Mouse (Mus musculus) adrenal gland (tissue): ENCODE data around the gene Nacc1.

Experiments used
- intact Hi-C: fragments of 180-260 bp; cut with DNase I; formaldehyde crosslinking; loops from one replicate; pipeline ENCODE4 v1.15.1; 2025

Nacc1 gene

DNA sequence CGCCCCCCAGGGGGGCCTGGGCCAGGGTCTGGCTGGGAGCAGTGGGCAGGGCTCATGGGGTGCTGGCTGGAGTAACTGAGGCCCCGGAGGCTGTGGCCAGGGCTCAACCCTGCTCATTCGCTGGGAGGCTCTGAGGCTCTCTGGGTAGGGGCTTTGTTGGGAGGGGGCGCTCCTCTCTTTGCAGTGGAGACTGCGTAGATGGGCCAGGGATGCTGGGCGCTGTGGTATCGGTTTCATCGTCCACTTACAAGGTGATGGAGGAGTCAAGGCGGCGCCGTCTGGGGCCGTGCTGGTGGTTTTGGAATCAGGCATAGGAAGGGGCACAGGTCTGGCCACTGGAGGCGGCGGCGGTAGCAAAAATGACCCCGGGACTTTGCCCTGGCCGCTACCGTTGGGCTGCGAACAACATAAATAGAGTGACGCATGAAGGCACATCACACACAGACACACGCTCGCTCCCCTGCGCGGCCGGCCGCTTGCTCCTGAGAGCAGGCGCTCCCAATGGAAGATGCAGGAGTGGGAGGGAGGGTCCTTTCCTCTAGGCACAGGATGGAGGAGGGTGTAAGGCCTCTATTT, 28.3 kb upstream of the Nacc1 start:
- intact Hi-C loops, result no loop called here

GRCm38 (mm10) chr8:84714161-84714560, 26.5 kb upstream of the Nacc1 start:
- intact Hi-C loops, result no loop called here

DNA sequence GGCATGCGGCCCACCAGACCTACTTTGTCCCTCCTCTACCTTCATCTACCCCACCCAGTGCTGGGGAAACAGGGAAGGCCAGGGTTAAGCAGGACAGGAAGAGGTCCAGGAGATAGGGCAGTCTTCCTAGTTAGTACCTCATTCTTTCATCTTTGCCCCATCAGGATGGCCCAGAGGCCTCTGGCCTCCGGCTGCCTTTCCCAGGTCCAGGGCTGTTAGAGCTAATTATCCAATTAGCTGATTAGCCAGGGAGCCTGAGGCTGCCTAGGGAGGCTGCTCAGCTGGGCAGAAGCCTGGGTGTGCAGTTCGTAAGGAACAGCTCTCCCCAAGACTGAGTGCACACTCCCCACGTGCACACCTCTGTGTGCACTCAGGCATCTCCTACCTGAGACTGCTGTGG, 25.7 kb upstream of the Nacc1 start:
- intact Hi-C loops, result no loop called here

DNA sequence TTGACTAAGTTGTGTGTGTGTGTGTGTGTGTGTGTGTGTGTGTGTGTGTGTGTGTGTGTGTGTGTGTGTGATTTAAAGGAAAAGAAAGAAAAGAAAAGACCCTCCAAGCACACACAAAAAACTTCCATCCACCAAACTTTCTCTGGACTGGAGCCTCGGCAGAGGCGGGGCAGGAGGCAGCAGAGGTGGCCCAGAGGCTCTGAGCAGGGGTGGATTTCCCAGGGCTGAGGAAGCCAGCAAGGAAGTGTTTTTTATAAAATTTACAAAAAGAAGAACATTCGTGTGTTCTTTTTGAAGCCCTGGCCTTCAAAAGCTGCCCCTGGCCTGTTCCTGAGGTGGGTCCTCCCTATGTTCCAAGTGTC, 25.1 kb upstream of the Nacc1 start:
- intact Hi-C loops, result no loop called here

- intact Hi-C loops, result no loop called here
Measured at GRCm38 (mm10) chr8:84711933-84712758, 24.5 kb upstream of the Nacc1 start.

GRCm38 (mm10) chr8:84711312-84711711, 23.6 kb upstream of the Nacc1 start:
- intact Hi-C loops, result no loop called here

DNA sequence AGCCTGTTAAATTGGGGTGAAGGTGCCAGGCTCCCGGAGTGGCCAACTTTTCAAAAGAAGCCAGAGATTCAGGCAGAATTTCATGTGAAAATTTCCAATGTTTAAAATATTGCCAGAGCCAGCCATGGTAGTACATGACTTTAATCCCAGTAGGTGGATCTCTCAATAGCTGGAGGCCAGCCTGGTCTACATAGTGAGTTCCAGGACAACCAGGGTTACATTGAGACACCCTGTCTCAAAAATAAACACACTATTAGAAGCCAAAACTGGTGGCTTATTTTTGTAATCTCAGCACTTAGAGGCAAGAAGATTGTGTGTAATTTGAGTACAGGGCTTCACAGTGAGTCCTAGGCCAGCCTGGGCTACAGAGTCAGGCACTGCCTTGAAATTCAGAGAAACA, 22.3 kb upstream of the Nacc1 start:
- intact Hi-C loops, result loop anchor here (2.0 kb wide), 1 partner anchor 101 kb away; no protein-coding TSS in a partner anchor

- intact Hi-C loops, result loop anchor here (2.0 kb wide), 1 partner anchor 102 kb away; no protein-coding TSS in a partner anchor
Measured at GRCm38 (mm10) chr8:84708774-84709475, 21.3 kb upstream of the Nacc1 start.

GRCm38 (mm10) chr8:84708071-84708541, 20.4 kb upstream of the Nacc1 start:
- intact Hi-C loops, result loop anchor here (2.0 kb wide), 1 partner anchor 103 kb away; no protein-coding TSS in a partner anchor

DNA sequence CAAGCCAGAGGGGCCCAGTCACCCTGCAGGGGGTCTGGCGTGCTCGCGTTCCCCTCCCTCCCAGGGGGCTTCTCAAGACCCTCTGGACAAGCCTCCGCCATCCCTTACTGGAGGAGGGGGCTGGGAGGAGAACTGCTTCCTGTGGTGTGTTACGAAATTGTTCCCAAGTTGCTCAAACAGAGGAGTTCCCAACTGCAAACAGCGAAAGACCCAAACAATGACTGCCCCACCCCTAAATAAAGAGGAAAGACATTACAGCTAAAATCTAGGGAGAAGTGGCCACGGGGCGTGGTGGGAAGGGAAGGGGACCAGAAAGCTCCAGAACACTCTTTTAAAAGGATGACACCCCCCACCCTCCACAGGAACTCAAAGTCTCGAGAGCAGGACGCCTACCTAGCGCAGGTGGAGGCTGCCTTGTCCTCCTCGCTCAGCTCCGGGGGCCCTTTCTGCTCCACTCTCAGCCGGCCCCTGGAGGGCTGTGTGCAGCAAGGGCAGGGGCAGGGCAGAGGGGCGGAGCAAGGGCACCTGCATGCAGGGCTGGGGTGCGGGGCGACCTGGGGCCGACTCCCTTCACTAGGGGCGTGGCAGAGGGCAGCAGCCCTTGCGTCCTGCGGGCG, 19.7 kb upstream of the Nacc1 start:
- intact Hi-C loops, result no loop called here

DNA sequence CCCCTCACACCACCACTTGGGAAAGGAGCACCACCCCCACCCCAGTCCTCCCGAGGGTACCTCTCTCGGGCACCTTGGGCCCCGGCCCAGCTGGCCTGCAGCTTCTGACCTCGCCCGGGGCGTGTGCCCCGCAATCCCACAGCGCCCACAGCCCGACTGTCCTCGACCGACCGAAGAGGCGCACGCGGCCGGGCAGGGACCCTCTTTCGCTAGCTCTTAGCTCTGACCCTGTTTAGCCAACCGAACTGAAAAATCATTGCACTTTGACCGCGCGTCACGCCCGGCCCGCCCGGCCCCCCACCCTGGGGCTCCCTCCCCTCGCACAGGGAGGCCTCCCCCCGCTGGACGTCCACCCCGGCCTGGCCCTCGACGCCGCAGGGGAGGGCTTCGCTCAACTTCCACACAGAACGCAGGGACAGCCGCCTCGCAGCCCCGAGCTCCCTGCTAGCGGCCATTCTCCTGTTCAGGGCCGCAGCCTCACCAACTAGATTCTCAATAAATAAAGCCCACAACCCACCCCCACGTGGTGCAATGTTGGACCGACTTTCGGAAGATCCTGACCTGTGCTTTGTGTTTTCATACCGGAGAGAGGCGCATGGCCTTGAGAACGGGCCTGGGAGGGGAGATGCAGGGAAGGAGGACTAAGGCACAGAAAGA, 19.1 kb upstream of the Nacc1 start:
- intact Hi-C loops, result no loop called here

- intact Hi-C loops, result no loop called here
Measured at GRCm38 (mm10) chr8:84705960-84706359, 18.3 kb upstream of the Nacc1 start.

DNA sequence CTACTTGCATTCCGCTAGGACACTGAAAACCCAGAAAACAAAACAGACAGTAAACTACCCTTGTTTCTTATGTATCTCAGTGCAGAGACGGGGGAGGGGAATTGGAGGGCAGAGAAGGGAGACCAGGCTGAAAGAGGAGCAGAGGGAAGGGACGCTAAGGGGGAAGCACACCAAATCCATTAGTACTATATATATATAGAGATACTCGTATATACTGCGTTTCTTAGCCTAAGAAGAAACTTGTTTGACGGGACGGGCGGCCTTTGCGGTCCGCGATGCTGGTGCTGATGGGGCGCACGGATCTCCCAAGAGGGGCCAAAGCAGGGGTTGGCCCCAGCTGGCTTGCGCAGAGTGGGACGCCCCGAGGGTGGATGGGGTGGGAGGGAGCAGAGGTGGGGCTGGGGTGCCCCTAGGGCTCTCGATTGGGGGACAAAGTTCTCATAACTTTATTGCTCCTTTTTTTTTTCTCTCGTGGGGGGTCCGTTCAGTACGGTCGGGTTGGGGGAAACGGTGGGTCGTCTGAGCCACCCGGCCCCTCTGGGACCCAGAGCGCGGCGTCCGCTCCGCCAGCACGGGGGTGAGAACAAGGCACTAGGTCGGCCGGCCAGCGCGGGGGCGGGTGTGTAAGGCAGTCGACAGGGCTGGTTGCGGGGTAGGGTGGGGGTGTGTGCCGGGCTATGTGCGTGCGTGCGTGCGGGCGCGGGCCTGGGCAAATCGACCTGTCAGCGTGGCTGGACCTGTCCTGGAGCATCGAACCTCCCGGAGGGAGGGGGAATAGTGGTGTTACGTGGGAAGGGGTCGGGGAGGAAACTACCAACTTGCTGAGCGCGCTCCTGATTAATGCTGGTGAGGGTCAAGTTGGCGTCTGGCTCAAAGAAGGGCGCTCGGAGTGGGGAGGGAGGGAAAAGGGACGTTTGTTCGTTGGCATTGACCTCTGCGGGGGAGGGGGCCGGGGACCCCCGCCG, 17.5 kb upstream of the Nacc1 start:
- intact Hi-C loops, result no loop called here

GRCm38 (mm10) chr8:84704356-84704755, 16.7 kb upstream of the Nacc1 start:
- intact Hi-C loops, result no loop called here

DNA sequence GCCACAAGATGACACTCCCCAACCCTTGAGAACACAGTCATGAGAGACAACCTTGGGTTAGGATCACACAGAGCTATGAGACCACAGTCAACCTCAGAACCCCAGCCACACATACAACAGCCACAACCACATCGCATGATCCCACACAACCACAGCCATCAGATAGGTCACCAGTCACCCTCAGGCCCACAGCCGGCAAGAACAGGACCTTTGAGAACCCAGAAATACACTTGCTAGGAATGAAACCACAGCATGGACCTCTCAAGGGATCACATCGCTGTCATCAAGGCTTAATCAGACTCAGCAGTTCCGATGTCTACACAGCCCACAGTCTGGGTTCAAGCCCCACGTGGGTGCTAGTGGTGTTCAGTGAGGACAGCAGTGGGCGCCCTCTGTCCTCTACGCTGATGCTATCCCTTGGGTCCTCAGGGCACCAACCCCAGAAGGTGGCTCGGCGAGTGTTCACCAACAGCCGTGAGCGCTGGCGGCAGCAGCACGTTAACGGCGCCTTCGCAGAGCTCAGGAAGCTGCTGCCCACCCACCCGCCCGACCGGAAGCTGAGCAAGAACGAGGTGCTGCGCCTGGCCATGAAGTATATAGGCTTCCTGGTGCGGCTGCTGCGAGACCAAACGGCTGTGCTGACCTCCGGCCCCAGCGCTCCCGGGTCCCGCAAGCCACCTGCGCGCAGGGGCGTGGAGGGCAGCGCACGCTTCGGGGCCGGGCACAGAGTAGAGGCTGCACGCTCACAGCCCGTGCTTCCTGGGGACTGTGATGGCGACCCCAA, 16.0 kb upstream of the Nacc1 start:
- intact Hi-C loops, result no loop called here

DNA sequence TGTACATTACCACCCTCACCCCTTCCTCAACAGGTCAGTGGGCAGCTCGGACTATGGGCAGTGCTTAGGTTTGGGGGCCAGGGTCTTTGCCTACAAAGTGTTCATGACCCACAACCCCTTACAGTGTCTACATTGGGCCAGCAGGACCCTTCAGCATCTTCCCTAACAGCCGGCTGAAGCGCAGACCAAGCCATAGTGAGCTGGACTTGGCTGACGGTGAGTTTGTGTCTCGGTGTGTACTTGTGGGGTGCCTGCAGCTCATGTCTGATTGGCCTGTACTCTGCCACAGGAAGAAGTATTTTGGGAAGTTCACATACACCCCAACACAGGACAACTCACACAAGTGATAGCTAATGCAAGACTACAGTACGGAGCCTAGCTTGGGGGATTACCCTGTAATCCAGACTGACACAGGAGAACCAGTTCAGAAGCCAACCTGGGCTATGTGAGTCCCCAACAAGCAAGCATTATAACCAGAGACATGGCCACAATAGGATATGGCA, 15.4 kb upstream of the Nacc1 start:
- intact Hi-C loops, result no loop called here

GRCm38 (mm10) chr8:84702561-84702960, 14.9 kb upstream of the Nacc1 start:
- intact Hi-C loops, result no loop called here

DNA sequence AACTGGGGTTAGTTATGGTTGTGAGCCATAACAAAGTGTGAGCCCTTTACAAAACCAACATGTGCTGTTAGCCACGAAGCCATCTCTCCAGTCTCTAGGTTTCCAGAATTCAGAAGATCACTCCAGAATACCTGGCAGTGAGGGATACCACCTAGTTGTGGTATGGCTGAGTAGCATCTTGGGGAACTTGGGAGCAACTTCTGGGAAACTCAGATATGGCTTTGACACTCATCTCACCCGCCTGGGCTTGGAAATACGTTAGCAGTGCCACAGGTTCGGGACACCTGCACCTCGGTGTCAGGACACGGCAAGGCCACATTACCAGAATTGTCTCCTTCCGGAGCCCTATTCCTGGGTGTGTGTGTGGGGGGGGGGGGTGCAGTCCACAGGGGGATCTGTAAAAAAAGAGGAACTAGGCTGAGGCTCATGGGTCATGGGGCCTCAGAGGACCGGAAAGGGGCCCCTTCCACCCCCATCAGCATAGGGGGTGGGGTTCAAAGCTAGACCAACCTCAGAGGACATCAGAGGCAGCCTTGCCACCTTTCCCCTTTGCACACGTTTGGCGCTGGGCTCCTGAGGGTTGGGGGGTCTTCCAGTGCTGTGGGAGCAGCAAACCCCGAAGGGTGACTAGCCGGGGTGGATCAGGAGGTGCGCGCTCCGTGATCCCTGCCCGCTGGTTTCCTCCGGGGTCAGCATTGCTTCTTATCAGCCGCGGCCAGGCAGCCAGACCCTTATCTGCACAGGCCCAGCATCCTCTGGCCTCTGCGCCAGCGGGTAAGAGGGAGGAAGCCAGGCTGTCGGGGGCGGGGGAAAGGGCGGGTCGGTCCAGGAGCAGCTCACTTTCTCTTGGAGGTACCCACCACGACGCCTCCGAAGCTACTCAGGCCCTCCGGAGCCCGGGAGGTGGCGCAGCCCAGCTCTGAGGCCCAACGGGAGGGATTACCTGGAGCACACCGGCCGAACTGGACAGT, 13.6 kb upstream of the Nacc1 start, which contains the start of gene Lyl1:
Gene Lyl1, plus strand, starts transcription at position 517 of the 971 bp plus-strand sequence.
- intact Hi-C loops, result no loop called here
